Mouse (Mus musculus) testis, adult 2 months (tissue): ENCODE data around the gene Creb3l2. TPM values are rescaled to one million over a fixed set of nuclear protein-coding genes. Genes with fewer than 3 reads are reported as not detected.

Experiments
- H3K27ac ChIP-seq: fragments of 200-500 bp; 2 replicates; pipeline ENCODE4 v1.5.1; 2012; ENCODE audit warnings: low read depth, low read length; ENCODE audit not compliant: control insufficient read depth, insufficient read depth
- H3K27me3 ChIP-seq: fragments of 200-500 bp; 2 replicates; pipeline ENCODE4 v1.6.1; 2012; ENCODE audit warnings: mild to moderate bottlenecking, low read length, moderate library complexity; ENCODE audit not compliant: control insufficient read depth, insufficient read depth
- H3K36me3 ChIP-seq: fragments of 200-500 bp; 2 replicates; pipeline ENCODE4 v1.6.1; 2012; ENCODE audit warnings: mild to moderate bottlenecking, low read length; ENCODE audit not compliant: control insufficient read depth, insufficient read depth
- H3K4me1 ChIP-seq: fragments of 200-500 bp; 2 replicates; pipeline ENCODE4 v1.6.1; 2012; ENCODE audit warnings: low read length; ENCODE audit not compliant: control insufficient read depth, insufficient read depth
- H3K4me3 ChIP-seq: fragments of 200-500 bp; 2 replicates; pipeline ENCODE4 v1.5.1; 2012; ENCODE audit warnings: low read depth, mild to moderate bottlenecking, low read length, moderate library complexity, mixed read lengths; ENCODE audit not compliant: control insufficient read depth
- CTCF ChIP-seq: fragments of 200-500 bp; IDR thresholded peaks from 2 replicates; pipeline ENCODE4 v1.5.1; 2012; ENCODE audit warnings: low read depth, mild to moderate bottlenecking, inconsistent platforms, low read length, moderate library complexity; ENCODE audit not compliant: control insufficient read depth, insufficient read depth, insufficient replicate concordance
- POLR2A ChIP-seq: fragments of 200-500 bp; IDR thresholded peaks from 2 replicates; pipeline ENCODE4 v1.6.1; 2012; ENCODE audit warnings: low read depth, mild to moderate bottlenecking, inconsistent platforms, low read length, moderate library complexity; ENCODE audit not compliant: control insufficient read depth
- polyA plus RNA-seq: library from polyadenylated mRNA; depleted of rRNA; stranded (reverse); fragments of >200 nt; gene quantifications from 2 replicates; pipeline ENCODE4 v1.2.3, GENCODE M21; 2012

The Creb3l2 gene
- polyA plus RNA-seq, 1 experiment: 2.1 TPM

- Histone ChIP-seq H3K4me1 (no peaks in the 10 kb centered on the region), H3K27me3 (no peaks in the 10 kb centered on the region), H3K36me3 (no peaks in the 10 kb centered on the region), H3K4me3 (no peak overlapping the region), H3K27ac (no peak overlapping the region)
- TF ChIP-seq CTCF: no peak
- TF ChIP-seq POLR2A: no peak
These were observed 35.9 kb downstream of the Creb3l2 start for GRCm38 (mm10) chr6:37406018-37406417.

- Histone ChIP-seq H3K27me3 (no peaks in the 10 kb centered on the region), H3K27ac (no peak overlapping the region), H3K4me3 (no peak overlapping the region), H3K36me3 (no peaks in the 10 kb centered on the region), H3K4me1 (no peaks in the 10 kb centered on the region)
- TF ChIP-seq CTCF (no peak), POLR2A (no peak)
These were observed 37.6 kb downstream of the Creb3l2 start for GRCm38 (mm10) chr6:37404325-37404724.

GRCm38 (mm10) chr6:37401928-37402327 is 40.0 kb downstream of the Creb3l2 start:
- Histone ChIP-seq H3K4me3 (no peak overlapping the region), H3K4me1 (no peaks in the 10 kb centered on the region), H3K27ac (no peak overlapping the region), H3K36me3 (no peaks in the 10 kb centered on the region), H3K27me3 (no peaks in the 10 kb centered on the region)
- TF ChIP-seq CTCF (no peak), POLR2A (no peak)

- Histone ChIP-seq H3K4me1 (no peaks in the 10 kb centered on the region), H3K4me3 (no peak overlapping the region), H3K27me3 (no peaks in the 10 kb centered on the region), H3K36me3 (no peaks in the 10 kb centered on the region), H3K27ac (no peak overlapping the region)
- TF ChIP-seq POLR2A (no peak), CTCF (no peak)
These were observed 41.0 kb downstream of the Creb3l2 start for GRCm38 (mm10) chr6:37400866-37401525.

GRCm38 (mm10) chr6:37400167-37400566 is 41.8 kb downstream of the Creb3l2 start:
- TF ChIP-seq CTCF (no peak), POLR2A (no peak)
- Histone ChIP-seq H3K27ac (no peak overlapping the region), H3K4me3 (no peak overlapping the region), H3K27me3 (no peaks in the 10 kb centered on the region), H3K4me1 (no peaks in the 10 kb centered on the region), H3K36me3 (no peaks in the 10 kb centered on the region)

GRCm38 (mm10) chr6:37398943-37399342 is 43.0 kb downstream of the Creb3l2 start:
- Histone ChIP-seq H3K36me3 (no peaks in the 10 kb centered on the region), H3K27ac (no peak overlapping the region), H3K27me3 (no peaks in the 10 kb centered on the region), H3K4me3 (no peak overlapping the region), H3K4me1 (no peaks in the 10 kb centered on the region)
- TF ChIP-seq CTCF: no peak
- TF ChIP-seq POLR2A: no peak

GRCm38 (mm10) chr6:37397973-37398372 is 44.0 kb downstream of the Creb3l2 start:
- Histone ChIP-seq H3K4me3 (no peak overlapping the region), H3K4me1 (no peaks in the 10 kb centered on the region), H3K27ac (no peak overlapping the region), H3K36me3 (no peaks in the 10 kb centered on the region), H3K27me3 (no peaks in the 10 kb centered on the region)
- no peak for TF ChIP-seq POLR2A

GRCm38 (mm10) chr6:37397254-37397653 is 44.7 kb downstream of the Creb3l2 start:
- TF ChIP-seq CTCF: no peak
- TF ChIP-seq POLR2A: no peak
- H3K27ac ChIP-seq: no peak overlapping the region
- H3K4me1 ChIP-seq: no peaks in the 10 kb centered on the region
- no peaks in the 10 kb centered on the region for H3K36me3 ChIP-seq
- no peaks in the 10 kb centered on the region for H3K27me3 ChIP-seq
- no peak overlapping the region for H3K4me3 ChIP-seq
